Mouse (Mus musculus) spleen, adult 2 months (tissue): Measurements from ENCODE around the gene Ppef1.

Source experiments
- CTCF ChIP-seq: fragments of 200-500 bp; IDR thresholded peaks from 2 replicates; pipeline ENCODE4 v1.5.1; 2011; ENCODE audit warnings: mild to moderate bottlenecking, inconsistent platforms; ENCODE audit not compliant: insufficient read depth, insufficient read length, insufficient replicate concordance; ENCODE audit errors: extremely low read depth
- POLR2A ChIP-seq: fragments of 200-500 bp; IDR thresholded peaks from 2 replicates; pipeline ENCODE4 v1.6.1; 2011; ENCODE audit warnings: low read depth, low read length, inconsistent platforms

- TF ChIP-seq CTCF (no peak), POLR2A (no peak)
Observed at GRCm38 (mm10) chrX:160609849-160610248, 125.7 kb downstream of the Ppef1 start.
